Mouse (Mus musculus): ENCODE measurements around the gene Pofut2. TPM values are rescaled to one million over a fixed set of nuclear protein-coding genes. Genes with fewer than 3 reads are reported as not detected.

Pofut2 gene
- polyA plus RNA-seq, 1 experiment = 44.9 TPM

- no peaks in the 10 kb centered on the region for H3K27me3 ChIP-seq (ENCODE audit: control insufficient read depth, insufficient read depth, low read length)
- H3K27ac ChIP-seq (ENCODE audit: insufficient read depth, low read length) = no peak overlapping the region
- H3K4me1 ChIP-seq (ENCODE audit: control insufficient read depth, insufficient read depth, low read length) = peaks cover 4% of the 10 kb centered on the region; the same call in 1 of the 2 replicates
- peak; percentile 29 to 36 for DNase-seq
- 37% methylated on average over 4 of the region's 4 CpGs for WGBS
- TF ChIP-seq POLR2A (IDR thresholded peaks at IDR 0.05; ENCODE audit: borderline replicate concordance, insufficient read depth, low read length) = no peak
- no peak for TF ChIP-seq CTCF (IDR thresholded peaks at IDR 0.05; ENCODE audit: borderline replicate concordance, insufficient read depth, low read depth, low read length)
- no peak overlapping the region for H3K4me3 ChIP-seq (replicated peaks; ENCODE audit: insufficient read depth, low read depth, low read length)
These were observed 43.4 kb upstream of the Pofut2 start for GRCm38 (mm10) chr10:77215641-77216040.

- no peak for DNase-seq
- Histone ChIP-seq H3K27ac (ENCODE audit: insufficient read depth, low read length) (no peak overlapping the region), H3K4me3 (replicated peaks; ENCODE audit: insufficient read depth, low read depth, low read length) (no peak overlapping the region), H3K27me3 (ENCODE audit: control insufficient read depth, insufficient read depth, low read length) (no peaks in the 10 kb centered on the region), H3K4me1 (ENCODE audit: control insufficient read depth, insufficient read depth, low read length) (peaks cover 4% of the 10 kb centered on the region; the same call in 1 of the 2 replicates)
- TF ChIP-seq POLR2A (IDR thresholded peaks at IDR 0.05; ENCODE audit: borderline replicate concordance, insufficient read depth, low read length) (no peak), CTCF (IDR thresholded peaks at IDR 0.05; ENCODE audit: borderline replicate concordance, insufficient read depth, low read depth, low read length) (no peak)
- 88% methylated on average over 2 of the region's 2 CpGs for WGBS
These were observed 42.7 kb upstream of the Pofut2 start for GRCm38 (mm10) chr10:77216313-77216712.

- 79% methylated on average over 6 of the region's 6 CpGs for WGBS
- H3K27ac ChIP-seq (ENCODE audit: insufficient read depth, low read length) = no peak overlapping the region
- no peak for TF ChIP-seq CTCF (IDR thresholded peaks at IDR 0.05; ENCODE audit: borderline replicate concordance, insufficient read depth, low read depth, low read length)
These were observed 41.8 kb upstream of the Pofut2 start for GRCm38 (mm10) chr10:77217155-77217731.

GRCm38 (mm10) chr10:77218059-77218458 is 41.0 kb upstream of the Pofut2 start:
- DNase-seq = no peak
- 97% methylated on average over 4 of the region's 4 CpGs for WGBS

More at GRCm38 (mm10) chr10:77217155-77217731, 41.8 kb upstream of the Pofut2 start:
- Histone ChIP-seq H3K27me3 (ENCODE audit: control insufficient read depth, insufficient read depth, low read length) (no peaks in the 10 kb centered on the region), H3K4me1 (ENCODE audit: control insufficient read depth, insufficient read depth, low read length) (peaks cover 4% of the 10 kb centered on the region; the same call in 1 of the 2 replicates), H3K4me3 (replicated peaks; ENCODE audit: insufficient read depth, low read depth, low read length) (no peak overlapping the region)
- DNase-seq = no peak

GRCm38 (mm10) chr10:77219411-77220025 is 39.5 kb upstream of the Pofut2 start:
- no peak for DNase-seq
- Histone ChIP-seq H3K27ac (ENCODE audit: insufficient read depth, low read length) (no peak overlapping the region), H3K27me3 (ENCODE audit: control insufficient read depth, insufficient read depth, low read length) (no peaks in the 10 kb centered on the region), H3K4me3 (replicated peaks; ENCODE audit: insufficient read depth, low read depth, low read length) (no peak overlapping the region), H3K4me1 (ENCODE audit: control insufficient read depth, insufficient read depth, low read length) (peaks cover 4% of the 10 kb centered on the region; the same call in 1 of the 2 replicates)
- 93% methylated on average over 12 of the region's 12 CpGs for WGBS
- no peak for TF ChIP-seq POLR2A (IDR thresholded peaks at IDR 0.05; ENCODE audit: borderline replicate concordance, insufficient read depth, low read length)
- no peak for TF ChIP-seq CTCF (IDR thresholded peaks at IDR 0.05; ENCODE audit: borderline replicate concordance, insufficient read depth, low read depth, low read length)

More at GRCm38 (mm10) chr10:77218059-77218458, 41.0 kb upstream of the Pofut2 start:
- no peak for TF ChIP-seq CTCF (IDR thresholded peaks at IDR 0.05; ENCODE audit: borderline replicate concordance, insufficient read depth, low read depth, low read length)
- TF ChIP-seq POLR2A (IDR thresholded peaks at IDR 0.05; ENCODE audit: borderline replicate concordance, insufficient read depth, low read length) = no peak
- H3K4me3 ChIP-seq (replicated peaks; ENCODE audit: insufficient read depth, low read depth, low read length) = no peak overlapping the region
- H3K27me3 ChIP-seq (ENCODE audit: control insufficient read depth, insufficient read depth, low read length) = no peaks in the 10 kb centered on the region
- peaks cover 4% of the 10 kb centered on the region; the same call in 1 of the 2 replicates for H3K4me1 ChIP-seq (ENCODE audit: control insufficient read depth, insufficient read depth, low read length)
- no peak overlapping the region for H3K27ac ChIP-seq (ENCODE audit: insufficient read depth, low read length)

GRCm38 (mm10) chr10:77221108-77221507 is 37.9 kb upstream of the Pofut2 start:
- Histone ChIP-seq H3K27ac (ENCODE audit: insufficient read depth, low read length) (no peak overlapping the region), H3K27me3 (ENCODE audit: control insufficient read depth, insufficient read depth, low read length) (no peaks in the 10 kb centered on the region), H3K4me3 (replicated peaks; ENCODE audit: insufficient read depth, low read depth, low read length) (no peak overlapping the region), H3K4me1 (ENCODE audit: control insufficient read depth, insufficient read depth, low read length) (no peaks in the 10 kb centered on the region)
- 72% methylated on average over 11 of the region's 11 CpGs for WGBS
- DNase-seq = no peak
- TF ChIP-seq POLR2A (IDR thresholded peaks at IDR 0.05; ENCODE audit: borderline replicate concordance, insufficient read depth, low read length) (no peak), CTCF (IDR thresholded peaks at IDR 0.05; ENCODE audit: borderline replicate concordance, insufficient read depth, low read depth, low read length) (no peak)

- 30% methylated on average over 11 of the region's 11 CpGs for WGBS
- no peak overlapping the region for H3K4me3 ChIP-seq (replicated peaks; ENCODE audit: insufficient read depth, low read depth, low read length)
- no peak overlapping the region for H3K27ac ChIP-seq (ENCODE audit: insufficient read depth, low read length)
- DNase-seq = no peak
- TF ChIP-seq POLR2A (IDR thresholded peaks at IDR 0.05; ENCODE audit: borderline replicate concordance, insufficient read depth, low read length) (no peak), CTCF (IDR thresholded peaks at IDR 0.05; ENCODE audit: borderline replicate concordance, insufficient read depth, low read depth, low read length) (no peak)
- H3K27me3 ChIP-seq (ENCODE audit: control insufficient read depth, insufficient read depth, low read length) = no peaks in the 10 kb centered on the region
- no peaks in the 10 kb centered on the region for H3K4me1 ChIP-seq (ENCODE audit: control insufficient read depth, insufficient read depth, low read length)
These were observed 36.0 kb upstream of the Pofut2 start for GRCm38 (mm10) chr10:77222963-77223552.

GRCm38 (mm10) chr10:77224390-77224789 is 34.6 kb upstream of the Pofut2 start:
- H3K27me3 ChIP-seq (ENCODE audit: control insufficient read depth, insufficient read depth, low read length) = no peaks in the 10 kb centered on the region
- no peak for TF ChIP-seq POLR2A (IDR thresholded peaks at IDR 0.05; ENCODE audit: borderline replicate concordance, insufficient read depth, low read length)
- no peak for TF ChIP-seq CTCF (IDR thresholded peaks at IDR 0.05; ENCODE audit: borderline replicate concordance, insufficient read depth, low read depth, low read length)
- no peak overlapping the region for H3K4me3 ChIP-seq (replicated peaks; ENCODE audit: insufficient read depth, low read depth, low read length)
- 95% methylated on average over 4 of the region's 4 CpGs for WGBS
- no peak for DNase-seq
- H3K27ac ChIP-seq (ENCODE audit: insufficient read depth, low read length) = no peak overlapping the region
- no peaks in the 10 kb centered on the region for H3K4me1 ChIP-seq (ENCODE audit: control insufficient read depth, insufficient read depth, low read length)

All from cerebellum, adult 2 months (tissue).